Mouse (Mus musculus) liver, embryonic 11.5 days (tissue): ENCODE measurements around the gene 4930404H24Rik. TPM values are rescaled to one million over a fixed set of nuclear protein-coding genes. Genes with fewer than 3 reads are reported as not detected.
"Not testable (repeated sequence)": the region's sequence is repeated elsewhere in the genome, so short reads cannot be mapped to it uniquely, and the experiment has no call there.

Experiments used
- ATAC-seq: fragments of 200-750 bp; cut with Nextera tagmentation; replicated peaks from 2 replicates; pipeline ENCODE4 v1.8.0; 2017; ENCODE audit warnings: moderate number of reproducible peaks, mild to moderate bottlenecking, moderate TSS enrichment, moderate library complexity; ENCODE audit not compliant: low FRiP score
- DNase-seq: peaks from one replicate; pipeline ENCODE4 v3.0.0-alpha.2; 2017; ENCODE audit warnings: low spot score
- H3K27ac ChIP-seq: fragments of 300-500 bp; sonication (generic); 2 replicates; pipeline ENCODE4 v1.5.1; 2014; ENCODE audit warnings: mild to moderate bottlenecking, low read depth, low read length, control low read depth
- H3K27me3 ChIP-seq: fragments of 300-500 bp; sonication (generic); replicated peaks from 2 replicates; pipeline ENCODE4 v1.6.1; 2014; ENCODE audit warnings: low read length, mixed read lengths; ENCODE audit not compliant: control insufficient read depth, insufficient read depth
- H3K36me3 ChIP-seq: fragments of 300-500 bp; sonication (generic); 2 replicates; pipeline ENCODE4 v1.6.1; 2014; ENCODE audit warnings: mild to moderate bottlenecking, low read length, moderate library complexity, mixed read lengths; ENCODE audit not compliant: control insufficient read depth, insufficient read depth
- H3K4me1 ChIP-seq: fragments of 300-500 bp; sonication (generic); replicated peaks from 2 replicates; pipeline ENCODE4 v1.6.1; 2014; ENCODE audit warnings: low read length, mixed read lengths; ENCODE audit not compliant: control insufficient read depth, insufficient read depth
- H3K4me2 ChIP-seq: fragments of 300-500 bp; sonication (generic); 2 replicates; pipeline ENCODE4 v1.6.1; 2014; ENCODE audit warnings: mild to moderate bottlenecking, control low read depth, moderate library complexity
- H3K4me3 ChIP-seq: fragments of 300-500 bp; sonication (generic); 2 replicates; pipeline ENCODE4 v1.5.1; 2014; ENCODE audit warnings: low read depth, low read length, control low read depth
- H3K9ac ChIP-seq: fragments of 300-500 bp; sonication (generic); 2 replicates; pipeline ENCODE4 v1.6.1; 2014; ENCODE audit warnings: low read depth, low read length, control low read depth
- H3K9me3 ChIP-seq: fragments of 300-500 bp; sonication (generic); 2 replicates; pipeline ENCODE4 v1.6.1; 2016; ENCODE audit warnings: low read length, inconsistent platforms, mixed read lengths; ENCODE audit not compliant: control insufficient read depth
- WGBS: fragments of 180-500 bp; shearing (Covaris S2); extraction: QIAGEN DNeasy Blood & Tissue Kit; methylation state at CpG from one replicate; pipeline ENCODE4 v1.1.7; 2014; 5-methylcytosine and 5-hydroxymethylcytosine counted together
- polyA plus RNA-seq: library from polyadenylated mRNA; unstranded; fragments of >200 nt; fragmentation: Nextera tagmentation; extraction: Ambion mirVana; gene quantifications from 2 replicates; pipeline ENCODE4 v1.2.1, GENCODE M21; 2014

4930404H24Rik gene
- polyA plus RNA-seq, 1 experiment from 2014 or later = not detected

DNA sequence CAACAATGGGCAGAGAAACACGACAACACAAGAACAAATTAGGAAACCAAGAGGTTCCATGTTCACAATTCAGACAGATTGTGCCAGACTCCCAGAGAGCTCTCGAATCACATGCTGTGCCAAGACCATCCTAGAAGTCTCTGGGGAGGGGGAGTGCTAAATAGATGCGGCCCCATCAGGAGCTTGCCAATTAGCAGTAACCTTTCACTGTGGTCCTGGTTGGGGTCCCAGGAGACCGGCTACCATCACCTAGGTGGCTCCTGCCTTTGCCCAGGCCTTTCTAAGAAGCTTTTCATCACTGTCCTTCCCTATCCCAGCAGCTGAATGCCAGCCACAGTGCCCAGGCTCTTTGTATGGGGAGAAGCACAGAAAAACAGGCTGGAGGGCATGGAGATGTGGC, 8.5 kb upstream of the 4930404H24Rik start:
- Histone ChIP-seq H3K4me1 (peaks cover 45% of the 10 kb centered on the region), H3K27me3 (no peaks in the 10 kb centered on the region), H3K4me2 (peak overlapping the region; percentile 57), H3K9ac (peak overlapping the region; percentile 65), H3K4me3 (peak overlapping the region; percentile 10; the same call in 1 of the 2 replicates), H3K27ac (peak overlapping the region; percentile 75; the same call in 1 of the 2 replicates), H3K9me3 (no peaks in the 10 kb centered on the region), H3K36me3 (peaks cover 4% of the 10 kb centered on the region; the same call in 1 of the 2 replicates)
- 58% methylated on average over 4 of the region's 4 CpGs for WGBS
- DNase-seq (no peak), ATAC-seq (no peak)

DNA sequence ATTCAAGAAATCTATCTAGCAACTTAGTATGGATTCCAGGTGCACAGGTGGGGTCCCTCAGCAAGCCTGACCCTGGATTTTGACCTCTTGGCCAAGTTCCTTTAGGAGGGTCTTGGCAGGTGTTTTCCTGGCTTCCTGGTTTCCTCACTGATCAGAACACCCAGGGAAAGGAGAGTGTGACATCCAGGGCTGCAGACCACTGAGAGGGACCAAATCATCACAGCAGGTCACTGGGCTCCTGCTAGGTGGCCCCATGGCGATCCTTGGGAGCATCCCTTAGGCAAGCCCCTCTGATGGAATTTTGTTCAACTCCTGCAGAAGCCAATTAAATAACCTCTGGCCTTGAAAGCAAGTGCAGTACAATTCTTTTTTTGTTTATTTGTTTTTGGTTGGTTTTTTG, 2.5 kb upstream of the 4930404H24Rik start:
- Histone ChIP-seq H3K36me3 (no peaks in the 10 kb centered on the region), H3K27me3 (no peaks in the 10 kb centered on the region), H3K4me1 (peaks cover 53% of the 10 kb centered on the region), H3K9ac (no peak overlapping the region), H3K4me2 (no peak overlapping the region), H3K27ac (no peak overlapping the region), H3K9me3 (no peaks in the 10 kb centered on the region), H3K4me3 (no peak overlapping the region)
- ATAC-seq (no peak), DNase-seq (no peak)
- 78% methylated on average over 1 of the region's 1 CpGs for WGBS

DNA sequence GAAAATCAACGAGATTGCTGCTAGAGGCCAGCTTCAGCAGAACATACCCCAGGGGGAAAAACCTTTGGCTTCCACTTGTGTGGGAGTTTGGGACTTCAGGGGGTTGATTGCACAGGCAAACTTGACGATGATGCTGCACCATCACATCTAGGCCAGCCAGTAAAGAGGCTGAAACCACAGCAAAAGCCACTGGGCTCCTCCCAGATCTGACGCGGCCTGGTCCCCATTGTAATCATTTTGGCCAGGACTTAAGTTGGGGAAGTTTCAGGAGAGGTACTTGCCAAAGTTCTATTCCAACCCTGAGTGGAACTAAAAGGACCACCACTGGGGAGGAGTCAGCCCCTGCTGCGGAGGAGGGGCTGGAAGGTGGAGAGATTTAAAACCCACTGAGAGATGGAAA, 1.6 kb upstream of the 4930404H24Rik start:
- Histone ChIP-seq H3K27ac (peak overlapping the region; percentile 97), H3K27me3 (no peaks in the 10 kb centered on the region), H3K4me1 (peaks cover 61% of the 10 kb centered on the region), H3K4me3 (peak overlapping the region; percentile 77), H3K36me3 (no peaks in the 10 kb centered on the region), H3K9ac (peak overlapping the region; percentile 79), H3K9me3 (no peaks in the 10 kb centered on the region), H3K4me2 (peak overlapping the region; percentile 98)
- ATAC-seq = no peak
- no peak for DNase-seq
- 26% methylated on average over 5 of the region's 5 CpGs for WGBS

DNA sequence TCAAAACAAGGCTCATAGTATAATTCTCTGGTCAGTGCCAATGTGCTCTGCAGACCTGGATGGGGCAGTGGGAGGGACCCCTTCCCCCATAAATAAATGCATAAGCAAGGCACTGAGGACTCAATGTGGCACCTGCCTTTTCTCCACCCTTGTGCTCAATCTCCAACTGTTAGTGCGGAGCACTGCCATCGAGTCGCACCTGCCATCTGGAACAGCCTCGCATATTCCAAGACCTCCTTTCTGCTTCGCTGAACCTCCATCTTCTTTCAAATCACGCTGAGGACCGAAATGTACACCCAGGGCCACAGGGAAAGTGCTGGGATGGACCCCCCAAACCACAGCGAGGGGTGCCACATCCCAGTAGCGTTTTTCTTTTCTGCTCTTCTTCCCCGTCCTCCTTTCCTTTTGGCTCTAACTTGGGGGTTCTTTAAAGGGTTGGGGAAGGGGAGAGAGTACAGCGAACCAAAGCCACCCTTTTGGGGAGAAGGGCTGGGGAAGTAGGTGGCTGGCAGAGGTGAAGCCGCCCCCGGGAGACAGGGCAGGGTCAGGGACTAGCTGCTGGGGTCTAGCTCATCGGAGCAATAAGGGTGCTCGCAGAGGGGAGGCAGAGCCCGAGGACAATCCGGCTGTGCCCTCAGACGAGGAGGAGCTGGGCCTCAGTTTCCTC, 945 bp upstream of the 4930404H24Rik start:
- H3K4me3 ChIP-seq = peak overlapping the region; percentile 77
- peak overlapping the region; percentile 98 for H3K4me2 ChIP-seq
- H3K27ac ChIP-seq = peak overlapping the region; percentile 97
- H3K9me3 ChIP-seq = no peaks in the 10 kb centered on the region
- ATAC-seq (no peak), DNase-seq (no peak)
- H3K36me3 ChIP-seq = no peaks in the 10 kb centered on the region
- WGBS = 25% methylated on average over 18 of the region's 18 CpGs
- no peaks in the 10 kb centered on the region for H3K27me3 ChIP-seq
- peak overlapping the region; percentile 79 for H3K9ac ChIP-seq
- H3K4me1 ChIP-seq = peaks cover 68% of the 10 kb centered on the region

DNA sequence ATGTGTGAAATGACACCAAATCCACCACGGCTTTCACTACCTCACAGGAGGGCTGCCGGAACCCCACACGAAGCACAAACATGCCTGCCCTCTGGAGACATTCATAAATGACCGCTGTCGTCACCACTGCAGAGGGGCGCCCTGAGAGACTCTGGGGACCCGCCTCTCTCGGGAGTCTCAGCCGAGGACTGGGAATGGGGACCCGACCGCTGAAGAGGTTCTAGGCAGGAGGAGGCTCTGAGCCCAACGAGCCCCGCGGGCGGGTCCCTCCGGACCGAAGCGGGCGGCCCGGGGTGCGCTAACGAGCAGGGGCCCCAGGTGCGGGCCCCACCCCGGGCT, 442 bp upstream of the 4930404H24Rik start:
- ATAC-seq (no peak), DNase-seq (no peak)
- no peaks in the 10 kb centered on the region for H3K27me3 ChIP-seq
- peak overlapping the region; percentile 98 for H3K4me2 ChIP-seq
- H3K36me3 ChIP-seq = no peaks in the 10 kb centered on the region
- 1% methylated on average over 22 of the region's 24 CpGs for WGBS
- H3K27ac ChIP-seq = peak overlapping the region; percentile 97
- peaks cover 73% of the 10 kb centered on the region for H3K4me1 ChIP-seq
- peak overlapping the region; percentile 79 for H3K9ac ChIP-seq
- H3K4me3 ChIP-seq = peak overlapping the region; percentile 77
- H3K9me3 ChIP-seq = no peaks in the 10 kb centered on the region

DNA sequence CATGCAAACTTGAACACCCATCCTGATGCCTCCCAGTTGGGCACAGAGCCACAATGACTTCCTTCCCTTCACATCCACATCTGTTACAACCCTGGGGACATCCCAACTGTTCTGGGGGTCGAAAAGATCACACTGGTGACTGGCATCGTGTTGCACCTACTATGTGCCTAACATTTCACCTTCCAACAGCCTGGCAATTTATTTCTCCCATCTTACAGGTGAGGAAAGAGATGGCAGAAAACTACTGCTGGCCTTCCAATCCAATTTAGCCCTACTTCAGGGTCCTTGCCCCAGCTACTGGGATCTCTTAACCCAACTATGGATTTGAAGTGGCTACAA, 772 bp downstream of the 4930404H24Rik start:
- H3K9me3 ChIP-seq = no peaks in the 10 kb centered on the region
- peaks cover 79% of the 10 kb centered on the region for H3K4me1 ChIP-seq
- no peaks in the 10 kb centered on the region for H3K36me3 ChIP-seq
- no peaks in the 10 kb centered on the region for H3K27me3 ChIP-seq
- peak overlapping the region; percentile 97 for H3K27ac ChIP-seq
- peak overlapping the region; percentile 77 for H3K4me3 ChIP-seq
- H3K4me2 ChIP-seq = peak overlapping the region; percentile 98
- H3K9ac ChIP-seq = peak overlapping the region; percentile 79
- 14% methylated on average over 2 of the region's 2 CpGs for WGBS
- no peak for DNase-seq
- no peak for ATAC-seq

DNA sequence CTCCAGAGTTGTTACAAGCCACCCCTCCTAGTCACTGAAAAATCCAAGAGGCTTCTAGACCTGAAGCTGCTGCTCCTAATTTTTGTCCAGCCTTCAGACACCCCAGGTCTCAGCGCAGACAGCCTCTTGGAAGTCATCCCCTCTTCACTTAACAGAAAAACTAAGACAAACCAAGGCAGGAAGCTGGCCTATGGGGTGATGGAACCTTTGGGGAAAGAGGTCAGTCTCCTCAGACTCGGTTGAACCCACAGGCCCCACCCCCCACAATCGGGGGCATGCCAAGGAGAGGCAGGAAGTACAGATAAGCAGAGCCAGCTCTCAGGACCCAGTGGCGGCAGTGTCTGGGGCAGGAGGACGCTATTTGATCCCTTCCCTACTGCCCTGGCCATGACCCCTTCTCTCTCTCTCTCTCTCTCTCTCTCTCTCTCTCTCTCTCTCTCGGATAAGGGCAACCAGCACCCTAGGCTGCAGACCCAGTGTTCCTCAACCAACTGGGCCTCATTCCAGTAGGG, 1.2 kb downstream of the 4930404H24Rik start:
- Histone ChIP-seq H3K36me3 (no peaks in the 10 kb centered on the region), H3K9ac (peak overlapping the region; percentile 79), H3K4me3 (peak overlapping the region; percentile 30), H3K27me3 (no peaks in the 10 kb centered on the region), H3K27ac (peak overlapping the region; percentile 97), H3K4me1 (peaks cover 79% of the 10 kb centered on the region), H3K4me2 (peak overlapping the region; percentile 98), H3K9me3 (no peaks in the 10 kb centered on the region)
- DNase-seq (peak; percentile 71), ATAC-seq (peak; percentile 59)
- 5% methylated on average over 6 of the region's 6 CpGs for WGBS

DNA sequence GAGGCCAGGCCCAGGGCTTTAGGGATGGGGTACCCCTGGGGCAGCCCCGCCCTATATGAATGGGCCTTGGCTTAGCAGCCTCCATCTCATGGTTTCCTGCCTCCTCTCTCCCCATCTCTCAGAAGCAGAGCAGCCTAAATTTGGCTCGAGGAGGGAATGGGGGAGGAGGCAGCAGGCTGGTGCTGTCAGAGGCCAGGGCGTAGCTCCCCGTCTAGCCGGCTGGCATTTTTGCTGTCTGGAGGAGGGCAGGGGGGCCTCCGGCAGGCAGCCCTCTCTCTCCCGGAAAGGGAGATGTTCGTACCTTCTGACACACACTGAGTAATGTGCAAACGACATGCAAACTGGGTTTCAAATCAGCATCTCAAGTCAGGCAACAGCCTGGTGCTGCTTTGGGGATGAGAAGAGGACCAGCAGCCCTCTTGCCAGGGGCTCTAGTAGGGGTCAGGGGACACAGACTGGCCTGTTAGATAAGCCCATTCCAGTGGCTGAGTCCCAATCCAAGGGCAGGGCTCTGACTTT, 1.8 kb downstream of the 4930404H24Rik start:
- Histone ChIP-seq H3K27me3 (no peaks in the 10 kb centered on the region), H3K9ac (peak overlapping the region; percentile 79), H3K9me3 (no peaks in the 10 kb centered on the region), H3K4me1 (peaks cover 79% of the 10 kb centered on the region), H3K36me3 (no peaks in the 10 kb centered on the region), H3K4me2 (peak overlapping the region; percentile 98), H3K27ac (peak overlapping the region; percentile 97), H3K4me3 (peak overlapping the region; percentile 30)
- 5% methylated on average over 9 of the region's 9 CpGs for whole genome bisulfite sequencing
- ATAC-seq (peak; percentile 16), DNase-seq (peak; percentile 58)

DNA sequence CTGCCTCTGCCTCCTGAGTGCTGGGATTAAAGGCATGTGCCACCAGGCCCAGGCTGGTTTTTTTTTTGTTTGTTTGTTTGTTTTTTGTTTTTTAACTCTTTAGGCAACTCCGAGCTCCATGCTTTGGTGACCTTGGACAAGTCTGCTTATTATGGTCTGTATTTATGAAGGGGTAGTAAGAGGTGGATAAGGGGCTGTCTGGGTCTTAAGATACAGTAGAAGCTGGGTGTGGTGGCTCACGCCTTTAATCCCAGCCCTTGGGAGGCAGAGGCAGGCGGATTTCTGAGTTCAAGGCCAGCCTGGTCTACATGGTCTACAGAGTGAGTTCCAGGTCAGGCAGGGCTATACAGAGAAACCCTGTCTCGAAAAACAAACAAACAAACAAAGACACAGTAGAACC, 2.8 kb downstream of the 4930404H24Rik start:
- peak overlapping the region; percentile 97 for H3K27ac ChIP-seq
- H3K4me1 ChIP-seq = peaks cover 74% of the 10 kb centered on the region
- not testable (repeated sequence) for H3K9me3 ChIP-seq, H3K4me3 ChIP-seq, H3K36me3 ChIP-seq, H3K9ac ChIP-seq, DNase-seq, H3K27me3 ChIP-seq
- 43% methylated on average over 4 of the region's 4 CpGs for WGBS
- ATAC-seq = peak; percentile 60
- H3K4me2 ChIP-seq = peak overlapping the region; percentile 98
